Mouse (Mus musculus): Measurements from ENCODE around the gene Kctd14. TPM values are rescaled to one million over a fixed set of nuclear protein-coding genes. Genes with fewer than 3 reads are reported as not detected.

The Kctd14 gene
- polyA plus RNA-seq, 1 experiment from 2014 or later: 2.2 TPM

GRCm38 (mm10) chr7:97455577-97455976, 4.5 kb downstream of the Kctd14 start:
- no peak overlapping the region for H3K9ac ChIP-seq (replicated peaks; ENCODE audit: low read depth, low read length)
- no peaks in the 10 kb centered on the region for H3K27me3 ChIP-seq (replicated peaks; ENCODE audit: control insufficient read depth, insufficient read depth, low read length)
- no peaks in the 10 kb centered on the region for H3K4me1 ChIP-seq (replicated peaks; ENCODE audit: control insufficient read depth, insufficient read depth, low read length)
- no peak overlapping the region for H3K4me3 ChIP-seq (replicated peaks; ENCODE audit: low read length)
- no peaks in the 10 kb centered on the region for H3K9me3 ChIP-seq (ENCODE audit: control insufficient read depth, low read length)
- no peak overlapping the region for H3K27ac ChIP-seq (ENCODE audit: low read length)
- 82% methylated on average over 3 of the region's 3 CpGs for WGBS
- no peaks in the 10 kb centered on the region for H3K36me3 ChIP-seq (ENCODE audit: control insufficient read depth, insufficient read depth)
- ATAC-seq: no peak
- no peak overlapping the region for H3K4me2 ChIP-seq (ENCODE audit: low read length)

- Histone ChIP-seq H3K27ac (ENCODE audit: low read length) (no peak overlapping the region), H3K4me2 (ENCODE audit: low read length) (no peak overlapping the region), H3K36me3 (ENCODE audit: control insufficient read depth, insufficient read depth) (no peaks in the 10 kb centered on the region), H3K27me3 (replicated peaks; ENCODE audit: control insufficient read depth, insufficient read depth, low read length) (no peaks in the 10 kb centered on the region), H3K4me3 (replicated peaks; ENCODE audit: low read length) (no peak overlapping the region), H3K9me3 (ENCODE audit: control insufficient read depth, low read length) (no peaks in the 10 kb centered on the region), H3K4me1 (replicated peaks; ENCODE audit: control insufficient read depth, insufficient read depth, low read length) (no peaks in the 10 kb centered on the region), H3K9ac (replicated peaks; ENCODE audit: low read depth, low read length) (no peak overlapping the region)
- 0 out of 2 replicates have a peak, but pooled peaks have one; percentile 28 for ATAC-seq
- WGBS: 75% methylated on average over 5 of the region's 5 CpGs
Measured at GRCm38 (mm10) chr7:97473001-97473400, 21.9 kb downstream of the Kctd14 start.

DNA sequence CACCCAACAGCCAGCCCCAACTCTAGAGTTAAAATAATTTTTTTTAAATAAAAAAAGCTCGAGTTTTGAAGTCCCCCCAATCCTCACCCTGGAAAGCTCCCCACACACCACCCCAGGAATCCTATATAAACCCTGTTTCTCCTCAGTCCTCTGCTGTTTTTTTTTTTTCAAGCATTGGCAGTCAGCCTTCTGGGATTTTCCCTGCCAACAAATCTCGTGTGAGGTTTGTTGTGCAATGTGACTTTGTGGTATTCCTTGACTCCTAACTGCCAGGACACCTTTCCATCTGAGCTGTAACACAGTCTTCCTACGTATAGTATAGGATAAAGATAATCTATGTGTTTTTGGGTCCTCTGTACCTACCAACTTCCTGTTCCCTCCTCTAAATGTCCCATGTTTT, 28.2 kb downstream of the Kctd14 start:
- H3K4me3 ChIP-seq (replicated peaks; ENCODE audit: low read length): no peak overlapping the region
- no peak overlapping the region for H3K27ac ChIP-seq (ENCODE audit: low read length)
- peaks cover 18% of the 10 kb centered on the region for H3K4me1 ChIP-seq (replicated peaks; ENCODE audit: control insufficient read depth, insufficient read depth, low read length)
- H3K9me3 ChIP-seq (ENCODE audit: control insufficient read depth, low read length): no peaks in the 10 kb centered on the region
- no peaks in the 10 kb centered on the region for H3K36me3 ChIP-seq (ENCODE audit: control insufficient read depth, insufficient read depth)
- no peak overlapping the region for H3K4me2 ChIP-seq (ENCODE audit: low read length)
- H3K27me3 ChIP-seq (replicated peaks; ENCODE audit: control insufficient read depth, insufficient read depth, low read length): no peaks in the 10 kb centered on the region
- H3K9ac ChIP-seq (replicated peaks; ENCODE audit: low read depth, low read length): no peak overlapping the region
- no peak for ATAC-seq
- WGBS: 57% methylated on average over 3 of the region's 3 CpGs

GRCm38 (mm10) chr7:97480290-97480689, 29.2 kb downstream of the Kctd14 start:
- Histone ChIP-seq H3K4me2 (ENCODE audit: low read length) (peak overlapping the region; percentile 43), H3K36me3 (ENCODE audit: control insufficient read depth, insufficient read depth) (peaks cover 4% of the 10 kb centered on the region; the same call in 1 of the 2 replicates), H3K4me1 (replicated peaks; ENCODE audit: control insufficient read depth, insufficient read depth, low read length) (peaks cover 18% of the 10 kb centered on the region), H3K27ac (ENCODE audit: low read length) (no peak overlapping the region), H3K9me3 (ENCODE audit: control insufficient read depth, low read length) (no peaks in the 10 kb centered on the region), H3K4me3 (replicated peaks; ENCODE audit: low read length) (peak overlapping the region; percentile 94), H3K27me3 (replicated peaks; ENCODE audit: control insufficient read depth, insufficient read depth, low read length) (no peaks in the 10 kb centered on the region), H3K9ac (replicated peaks; ENCODE audit: low read depth, low read length) (no peak overlapping the region)
- WGBS: 27% methylated on average over 3 of the region's 3 CpGs
- ATAC-seq: no peak

GRCm38 (mm10) chr7:97480821-97481339, 29.8 kb downstream of the Kctd14 start, which contains the start of gene Ints4:
Gene Ints4, plus strand, starts transcription at chr7:97480956.
- H3K27ac ChIP-seq (ENCODE audit: low read length): peak within 1 kb of the TSS; percentile 86
- H3K9me3 ChIP-seq (ENCODE audit: control insufficient read depth, low read length): no peaks in the 10 kb centered on the region
- under 1% methylated on average over 24 of the region's 24 CpGs for WGBS
- no peaks in the 10 kb centered on the region for H3K27me3 ChIP-seq (replicated peaks; ENCODE audit: control insufficient read depth, insufficient read depth, low read length)
- H3K4me3 ChIP-seq (replicated peaks; ENCODE audit: low read length): peak within 1 kb of the TSS; percentile 94
- peak; percentile 100 for ATAC-seq
- H3K4me2 ChIP-seq (ENCODE audit: low read length): peak within 1 kb of the TSS; percentile 92
- peaks cover 18% of the 10 kb centered on the region for H3K4me1 ChIP-seq (replicated peaks; ENCODE audit: control insufficient read depth, insufficient read depth, low read length)
- H3K9ac ChIP-seq (replicated peaks; ENCODE audit: low read depth, low read length): peak within 1 kb of the TSS; percentile 71
- H3K36me3 ChIP-seq (ENCODE audit: control insufficient read depth, insufficient read depth): peaks cover 6% of the 10 kb centered on the region

GRCm38 (mm10) chr7:97483378-97483777, 32.3 kb downstream of the Kctd14 start:
- no peak overlapping the region for H3K27ac ChIP-seq (ENCODE audit: low read length)
- no peak for ATAC-seq
- no peak overlapping the region for H3K9ac ChIP-seq (replicated peaks; ENCODE audit: low read depth, low read length)
- H3K4me2 ChIP-seq (ENCODE audit: low read length): no peak overlapping the region
- peaks cover 18% of the 10 kb centered on the region for H3K4me1 ChIP-seq (replicated peaks; ENCODE audit: control insufficient read depth, insufficient read depth, low read length)
- H3K27me3 ChIP-seq (replicated peaks; ENCODE audit: control insufficient read depth, insufficient read depth, low read length): no peaks in the 10 kb centered on the region
- no peaks in the 10 kb centered on the region for H3K9me3 ChIP-seq (ENCODE audit: control insufficient read depth, low read length)
- H3K4me3 ChIP-seq (replicated peaks; ENCODE audit: low read length): no peak overlapping the region
- H3K36me3 ChIP-seq (ENCODE audit: control insufficient read depth, insufficient read depth): peaks cover 19% of the 10 kb centered on the region
- WGBS: 73% methylated on average over 2 of the region's 2 CpGs

- no peak overlapping the region for H3K4me3 ChIP-seq (replicated peaks; ENCODE audit: low read length)
- peaks cover 29% of the 10 kb centered on the region for H3K36me3 ChIP-seq (ENCODE audit: control insufficient read depth, insufficient read depth)
- no peak overlapping the region for H3K27ac ChIP-seq (ENCODE audit: low read length)
- H3K4me1 ChIP-seq (replicated peaks; ENCODE audit: control insufficient read depth, insufficient read depth, low read length): no peaks in the 10 kb centered on the region
- H3K9ac ChIP-seq (replicated peaks; ENCODE audit: low read depth, low read length): no peak overlapping the region
- WGBS: 77% methylated on average over 3 of the region's 3 CpGs
- no peak overlapping the region for H3K4me2 ChIP-seq (ENCODE audit: low read length)
- ATAC-seq: no peak
- no peaks in the 10 kb centered on the region for H3K27me3 ChIP-seq (replicated peaks; ENCODE audit: control insufficient read depth, insufficient read depth, low read length)
- no peaks in the 10 kb centered on the region for H3K9me3 ChIP-seq (ENCODE audit: control insufficient read depth, low read length)
Measured at GRCm38 (mm10) chr7:97491157-97491556, 40.0 kb downstream of the Kctd14 start.

DNA sequence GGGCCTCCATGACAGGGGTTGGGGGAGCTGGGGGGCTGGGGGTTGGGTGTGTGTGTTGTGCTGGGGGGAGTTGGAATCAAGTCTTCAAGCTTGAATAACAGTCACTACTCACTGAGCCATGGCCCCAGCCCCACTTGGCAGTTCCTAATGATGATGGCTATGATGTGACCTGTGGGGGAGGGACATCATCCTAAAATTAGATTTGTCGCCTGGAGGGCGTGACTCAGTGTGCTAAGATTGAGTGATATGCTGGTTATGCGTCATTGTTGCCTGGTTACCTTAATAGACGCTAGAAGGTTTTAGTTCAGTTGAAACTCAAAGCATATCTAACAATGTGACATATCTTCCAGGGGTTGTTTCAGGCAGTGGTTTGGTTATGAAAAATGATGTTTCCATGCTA, 41.3 kb downstream of the Kctd14 start:
- H3K36me3 ChIP-seq (ENCODE audit: control insufficient read depth, insufficient read depth): peaks cover 23% of the 10 kb centered on the region
- H3K4me3 ChIP-seq (replicated peaks; ENCODE audit: low read length): no peak overlapping the region
- H3K4me1 ChIP-seq (replicated peaks; ENCODE audit: control insufficient read depth, insufficient read depth, low read length): no peaks in the 10 kb centered on the region
- no peak overlapping the region for H3K9ac ChIP-seq (replicated peaks; ENCODE audit: low read depth, low read length)
- no peak overlapping the region for H3K27ac ChIP-seq (ENCODE audit: low read length)
- WGBS: 96% methylated on average over 4 of the region's 4 CpGs
- H3K27me3 ChIP-seq (replicated peaks; ENCODE audit: control insufficient read depth, insufficient read depth, low read length): no peaks in the 10 kb centered on the region
- no peak overlapping the region for H3K4me2 ChIP-seq (ENCODE audit: low read length)
- ATAC-seq: no peak
- H3K9me3 ChIP-seq (ENCODE audit: control insufficient read depth, low read length): no peaks in the 10 kb centered on the region

GRCm38 (mm10) chr7:97495052-97495451, 43.9 kb downstream of the Kctd14 start:
- Histone ChIP-seq H3K36me3 (ENCODE audit: control insufficient read depth, insufficient read depth) (peaks cover 11% of the 10 kb centered on the region), H3K9me3 (ENCODE audit: control insufficient read depth, low read length) (no peaks in the 10 kb centered on the region)

More at GRCm38 (mm10) chr7:97495052-97495451, 43.9 kb downstream of the Kctd14 start:
- no peak overlapping the region for H3K4me3 ChIP-seq (replicated peaks; ENCODE audit: low read length)
- no peak overlapping the region for H3K9ac ChIP-seq (replicated peaks; ENCODE audit: low read depth, low read length)
- H3K4me1 ChIP-seq (replicated peaks; ENCODE audit: control insufficient read depth, insufficient read depth, low read length): no peaks in the 10 kb centered on the region
- no peaks in the 10 kb centered on the region for H3K27me3 ChIP-seq (replicated peaks; ENCODE audit: control insufficient read depth, insufficient read depth, low read length)
- no peak for ATAC-seq
- H3K27ac ChIP-seq (ENCODE audit: low read length): no peak overlapping the region
- H3K4me2 ChIP-seq (ENCODE audit: low read length): no peak overlapping the region
